Mouse (Mus musculus) thymus, adult 2 months (tissue): Measurements from ENCODE around the gene Adar.

Experiments
- CTCF ChIP-seq: fragments of 200-500 bp; IDR thresholded peaks from 2 replicates; pipeline ENCODE4 v1.5.1; 2012; ENCODE audit warnings: mild to moderate bottlenecking, control low read depth, low read length, moderate library complexity, borderline replicate concordance; ENCODE audit not compliant: control insufficient read depth, poor library complexity, insufficient read depth; ENCODE audit errors: extremely low read depth
- POLR2A ChIP-seq: fragments of 200-500 bp; IDR thresholded peaks from 2 replicates; pipeline ENCODE4 v1.6.1; 2012; ENCODE audit warnings: mild to moderate bottlenecking, low read length, control low read depth, moderate library complexity; ENCODE audit not compliant: control insufficient read depth, poor library complexity, insufficient read depth; ENCODE audit errors: extremely low read depth

DNA sequence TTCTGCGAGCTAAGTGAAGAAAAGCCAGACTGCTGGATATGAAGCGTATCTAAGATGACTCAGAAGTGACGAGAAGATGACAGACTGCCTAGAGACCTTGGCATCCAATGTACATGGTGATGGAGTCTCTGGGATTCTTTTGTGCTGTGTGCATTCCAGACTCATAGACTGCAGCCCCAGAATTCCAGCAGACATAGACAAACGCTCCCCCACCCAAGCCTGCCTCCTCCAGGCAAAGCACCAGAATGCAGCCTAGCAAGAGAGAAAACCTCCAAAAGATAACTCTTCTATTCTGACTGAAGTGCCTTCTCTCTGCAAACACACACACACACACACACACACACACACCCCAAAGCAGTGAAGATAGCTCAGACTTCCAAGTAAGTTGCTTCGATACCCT lies 80.9 kb downstream of the Adar start:
- TF ChIP-seq CTCF (no peak), POLR2A (no peak)
